Mouse (Mus musculus): ENCODE results near the gene Capg.

GRCm38 (mm10) chr6:72568736-72569135 lies 24.5 kb downstream of the Capg start:
- TF ChIP-seq CTCF (IDR thresholded peaks at IDR 0.05; ENCODE audit: insufficient read depth, low read depth, low read length) (no peak), POLR2A (IDR thresholded peaks at IDR 0.05; ENCODE audit: insufficient read depth, low read depth, low read length) (no peak)

Measured in olfactory bulb, adult 2 months (tissue).